ENCODE assay signal across 11 mouse cellular contexts in genomic region chr16:96945468-96946302, GRCm38 (mm10).
A peak's percentile ranks its signal among the peaks of the same experiment; 100 is the strongest.
DNase-seq lines count a peak whose midpoint lies in the region; ATAC-seq and TF ChIP-seq lines count a peak whose summit lies in the region.
"Had no signal": no experiment of that assay in that cellular context is flagged by ENCODE, and none has a peak within 500 bp of the region (broad histone marks: within the 10 kb centered on the region; RNA-seq: fewer than 3 reads in every experiment).

No protein-coding gene starts in this region.

- H3K27me3 ChIP-seq in forebrain, embryonic 16.5 days (replicated peaks; ENCODE audit: control insufficient read depth, insufficient read depth, low read length), result no peaks in the 10 kb centered on the region
- no peaks in the 10 kb centered on the region for H3K27me3 ChIP-seq in midbrain, embryonic 14.5 days (ENCODE audit: control insufficient read depth, insufficient read depth, low read length)
- H3K27me3 ChIP-seq: heart, embryonic 12.5 days had no signal

- ATAC-seq in cerebellum, adult (ENCODE audit: insufficient number of reproducible peaks, low FRiP score, low TSS enrichment), result peak; percentile 49
- ATAC-seq in forebrain, embryonic 16.5 days, result peak; percentile 72
- peak; percentile 57; the same call in 1 of the 2 replicates for ATAC-seq in midbrain, embryonic 14.5 days (ENCODE audit: low FRiP score, low TSS enrichment)

- 34% methylated on average over 11 of the region's 11 CpGs for whole genome bisulfite sequencing in forebrain, embryonic 16.5 days
- WGBS in midbrain, embryonic 14.5 days, result 25% methylated on average over 11 of the region's 11 CpGs

- H3K27ac ChIP-seq in forebrain, embryonic 16.5 days (ENCODE audit: low read length), result no peak overlapping the region
- H3K27ac ChIP-seq in midbrain, embryonic 14.5 days (replicated peaks; ENCODE audit: low read depth, low read length), result peak overlapping the region; percentile 67
- H3K27ac ChIP-seq in gastrocnemius, adult 2 months, result no peak overlapping the region

- H3K36me3 ChIP-seq in forebrain, embryonic 16.5 days (ENCODE audit: control insufficient read depth, insufficient read depth), result no peaks in the 10 kb centered on the region
- H3K36me3 ChIP-seq in midbrain, embryonic 14.5 days (ENCODE audit: control insufficient read depth, insufficient read depth, low read length), result no peaks in the 10 kb centered on the region
- H3K36me3 ChIP-seq: heart, embryonic 12.5 days had no signal

- no peak overlapping the region for H3K9ac ChIP-seq in forebrain, embryonic 16.5 days (replicated peaks; ENCODE audit: low read depth, low read length)
- H3K9ac ChIP-seq in midbrain, embryonic 14.5 days (replicated peaks; ENCODE audit: low read length), result no peak overlapping the region
- H3K9ac ChIP-seq: heart, embryonic 12.5 days; lung, embryonic 14.5 days had no signal

- H3K4me1 ChIP-seq in forebrain, embryonic 16.5 days (replicated peaks; ENCODE audit: control insufficient read depth, insufficient read depth, low read length), result peaks cover 14% of the 10 kb centered on the region
- H3K4me1 ChIP-seq in midbrain, embryonic 14.5 days (ENCODE audit: control insufficient read depth, insufficient read depth, low read length), result peaks cover 19% of the 10 kb centered on the region
- H3K4me1 ChIP-seq: heart, embryonic 12.5 days had no signal

- no peaks in the 10 kb centered on the region for H3K9me3 ChIP-seq in forebrain, embryonic 16.5 days (ENCODE audit: control insufficient read depth, low read length)
- no peaks in the 10 kb centered on the region for H3K9me3 ChIP-seq in midbrain, embryonic 14.5 days (ENCODE audit: control insufficient read depth, low read length)
- H3K9me3 ChIP-seq: heart, embryonic 12.5 days had no signal

- TF ChIP-seq CTCF in gastrocnemius, adult 2 months (IDR thresholded peaks at IDR 0.05), result no peak

- intact Hi-C loops in gastrocnemius, adult 2 months (cut with DNase I), result no loop called here

- DNase-seq in cerebellum, adult 8-10 months, result no peak
- DNase-seq in cerebellum, adult 9-10 months, result peak; percentile 17
- peak; percentile 78 for DNase-seq in midbrain, embryonic 14.5 days
- DNase-seq in kidney, adult 9 months, result no peak
- DNase-seq in adrenal gland, postnatal 10 days, result no peak
- DNase-seq in gastrocnemius, adult 2 months, result no peak
- DNase-seq: kidney, adult 8-10 months; lung, embryonic 14.5 days had no signal

- H3K4me2 ChIP-seq in forebrain, embryonic 16.5 days (ENCODE audit: low read length), result no peak overlapping the region
- peak overlapping the region; percentile 11 for H3K4me2 ChIP-seq in midbrain, embryonic 14.5 days (ENCODE audit: low read length)
- H3K4me2 ChIP-seq: heart, embryonic 12.5 days; lung, embryonic 14.5 days had no signal

- no peak overlapping the region for H3K4me3 ChIP-seq in forebrain, embryonic 16.5 days (replicated peaks; ENCODE audit: low read length)
- H3K4me3 ChIP-seq in midbrain, embryonic 14.5 days (replicated peaks; ENCODE audit: low read depth, low read length), result no peak overlapping the region
- no peak overlapping the region for H3K4me3 ChIP-seq in gastrocnemius, adult 2 months
- H3K4me3 ChIP-seq: heart, embryonic 12.5 days had no signal

Comparison
In these comparisons a context has a peak if more than half of its experiments do, and no peak if none do; other contexts are left out.
1. DNase-seq: peak in cerebellum, adult 9-10 months (single experiment) and midbrain, embryonic 14.5 days (single experiment); none in cerebellum, adult 8-10 months (single experiment), kidney, adult 9 months (single experiment), adrenal gland, postnatal 10 days (single experiment) and gastrocnemius, adult 2 months (single experiment).
2. Peak in every context shown above with its lines, with median percentiles within 50 percentile points of each other: ATAC-seq.